Mouse (Mus musculus): Measurements from ENCODE around the gene Gm19684.

GRCm38 (mm10) chr17:36145111-36145860, 23.8 kb downstream of the Gm19684 start:
- TF ChIP-seq EP300 (optimal IDR thresholded peaks at IDR 0.05) (no peak), CTCF (IDR thresholded peaks at IDR 0.05; ENCODE audit: low read depth) (no peak)
